Mouse (Mus musculus): ENCODE measurements around the gene Ift88.

- TF ChIP-seq CTCF (IDR thresholded peaks at IDR 0.05; ENCODE audit: low read depth, low read length) (no peak), POLR2A (IDR thresholded peaks at IDR 0.05; ENCODE audit: borderline replicate concordance, low read depth, low read length) (no peak)
Observed at GRCm38 (mm10) chr14:57459883-57460282, 36.0 kb downstream of the Ift88 start.
